Mouse (Mus musculus) monocyte, adult 5-6 weeks (primary cell): Measurements from ENCODE around the gene Neurl2. TPM values are rescaled to one million over a fixed set of nuclear protein-coding genes. Genes with fewer than 3 reads are reported as not detected.

ENCODE experiments used
- ATAC-seq: fragments of 153-309, 156-312 bp; replicated peaks from 2 replicates; pipeline ENCODE4 v1.8.0; 2017; ENCODE audit warnings: mild to moderate bottlenecking; ENCODE audit not compliant: low TSS enrichment, insufficient number of reproducible peaks, severe bottlenecking, poor library complexity, low FRiP score
- total RNA-seq: library from RNA; stranded (forward); fragments of 200-1000, 200-491, 200-594 nt; gene quantifications from 3 replicates; pipeline ENCODE4 v1.2.3, GENCODE M21; 2017

The Neurl2 gene
- total RNA-seq, 1 experiment from 2014 or later = 3.0 TPM

DNA sequence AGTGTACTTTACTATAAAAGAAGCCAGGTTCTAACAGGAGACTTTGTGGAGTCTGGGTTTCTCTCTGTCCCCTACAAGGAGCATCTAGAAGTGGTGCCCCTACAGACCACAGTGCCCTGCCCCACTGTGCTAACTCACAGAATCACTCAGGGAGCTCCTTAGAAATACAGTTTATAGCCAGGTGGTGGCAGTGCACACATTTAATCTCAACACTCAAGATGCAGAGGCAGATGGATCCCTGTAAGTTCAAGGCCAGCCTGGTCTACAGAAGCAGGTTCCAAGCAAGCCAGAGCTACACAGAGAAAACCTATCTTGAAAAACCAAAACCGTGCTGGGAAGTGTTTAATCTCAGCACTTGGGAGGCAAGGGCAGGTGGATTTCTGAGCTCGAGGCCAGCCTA is 39.5 kb downstream of the Neurl2 start:
- no peak for ATAC-seq

DNA sequence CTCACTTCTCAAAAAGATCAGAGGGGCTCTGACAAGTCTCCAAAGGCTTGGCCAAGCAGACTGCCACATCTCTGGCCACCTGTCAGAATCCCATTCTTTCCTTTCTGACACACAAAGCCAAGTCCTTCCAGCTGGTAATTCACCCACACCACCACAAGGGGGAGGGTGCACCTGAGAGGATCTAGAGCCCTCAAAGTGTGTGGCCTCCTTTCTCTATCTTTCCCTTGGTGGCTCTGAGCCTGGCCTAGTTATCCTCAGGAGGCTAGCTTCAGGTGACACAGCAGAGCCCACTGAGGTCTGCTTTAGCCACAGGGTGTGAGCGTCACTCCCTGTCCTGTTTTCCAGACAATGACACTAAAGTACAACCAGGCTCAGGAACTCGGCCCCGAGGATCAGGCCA is 40.0 kb downstream of the Neurl2 start:
- ATAC-seq = no peak

DNA sequence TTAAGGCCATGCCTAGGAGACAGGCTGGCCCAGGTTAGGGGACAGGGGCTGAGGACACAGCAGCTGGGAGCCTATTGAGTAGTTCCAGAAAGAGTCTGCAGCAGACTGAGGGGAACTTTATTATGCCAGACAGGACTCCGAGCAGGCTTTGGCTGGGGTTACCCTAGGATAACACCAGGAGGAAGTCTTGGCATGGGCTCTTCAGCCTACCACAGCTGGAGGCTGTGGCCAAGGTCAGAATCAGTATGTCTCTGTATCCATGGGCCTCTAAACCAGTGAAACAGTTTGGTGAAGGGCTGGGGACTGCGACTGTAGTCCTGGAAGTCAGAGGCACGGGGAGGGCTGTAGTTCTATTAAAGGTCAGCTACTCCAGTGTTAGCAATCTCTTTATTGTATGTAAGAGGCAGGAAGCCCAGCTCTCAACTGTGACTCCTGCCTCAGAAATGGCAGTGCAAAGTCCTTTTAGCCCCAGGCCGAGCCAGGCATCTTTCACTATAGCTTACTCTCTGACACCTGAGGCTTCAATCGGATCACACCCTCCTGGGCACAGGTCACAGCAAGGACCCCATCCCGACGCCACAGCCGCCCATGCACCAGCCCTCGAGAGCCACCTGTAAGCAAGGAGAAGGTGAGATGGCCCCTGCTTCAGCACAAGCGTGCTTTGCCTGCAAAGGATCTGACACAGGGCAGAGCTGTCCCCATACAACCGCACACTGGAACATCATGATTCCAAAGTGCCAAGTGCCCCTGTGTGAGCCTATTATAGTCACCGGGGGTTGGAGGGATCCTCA is 40.7 kb downstream of the Neurl2 start:
- ATAC-seq = no peak

DNA sequence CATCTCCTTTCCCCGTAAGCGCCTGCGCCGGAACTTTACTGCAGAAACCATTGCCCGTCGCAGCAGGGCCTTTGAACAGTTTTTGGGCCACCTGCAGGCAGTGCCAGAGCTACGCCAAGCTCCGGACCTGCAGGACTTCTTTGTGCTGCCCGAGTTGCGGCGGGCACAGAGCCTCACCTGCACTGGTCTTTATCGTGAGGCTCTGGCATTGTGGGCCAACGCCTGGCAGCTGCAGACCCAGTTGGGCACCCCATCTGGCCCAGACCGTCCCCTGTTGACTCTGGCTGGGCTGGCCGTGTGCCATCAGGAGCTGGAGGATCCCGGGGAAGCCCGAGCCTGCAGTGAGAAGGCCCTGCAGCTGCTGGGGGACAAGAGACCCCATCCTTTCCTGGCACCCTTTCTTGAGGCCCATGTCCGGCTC is 41.4 kb downstream of the Neurl2 start:
- no peak for ATAC-seq

DNA sequence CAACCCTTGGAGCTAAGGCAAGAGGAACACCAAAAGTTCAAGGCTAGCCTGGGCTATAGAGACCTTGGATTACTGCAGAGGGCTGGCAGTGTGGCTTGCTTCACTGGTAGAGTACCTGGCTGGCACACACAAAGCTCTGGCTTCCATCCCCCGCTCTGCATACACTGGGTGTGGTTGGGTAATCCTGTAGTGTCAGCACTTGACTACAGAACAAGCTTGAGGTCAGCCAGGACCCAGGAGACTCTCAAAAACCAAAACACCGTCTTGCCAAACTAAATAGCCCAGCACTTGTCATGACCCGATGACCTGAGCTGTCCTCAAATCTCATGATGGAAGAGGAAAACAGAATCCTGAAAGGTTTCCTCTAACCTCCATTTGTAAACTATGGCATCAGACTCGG is 42.8 kb downstream of the Neurl2 start:
- no peak for ATAC-seq

DNA sequence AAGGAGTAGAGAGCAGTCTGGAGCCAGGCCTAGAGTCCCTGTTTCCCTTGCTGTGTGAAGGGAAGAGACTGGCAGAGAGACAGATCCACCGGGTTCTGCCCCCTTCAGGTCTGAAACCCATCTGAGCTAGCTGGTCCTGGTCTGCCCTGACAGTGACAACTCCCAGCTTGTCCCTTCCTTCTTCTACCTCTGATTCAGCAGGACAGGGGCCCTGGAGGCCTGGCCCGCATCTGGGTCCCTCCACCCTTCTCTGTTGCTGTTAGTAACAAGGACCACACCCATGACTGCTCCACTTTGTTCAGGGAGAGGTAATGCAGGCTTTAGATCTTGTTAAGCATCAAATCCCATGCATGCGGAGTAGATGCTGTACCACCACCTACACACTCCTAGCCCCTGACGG is 44.8 kb downstream of the Neurl2 start:
- no peak for ATAC-seq

DNA sequence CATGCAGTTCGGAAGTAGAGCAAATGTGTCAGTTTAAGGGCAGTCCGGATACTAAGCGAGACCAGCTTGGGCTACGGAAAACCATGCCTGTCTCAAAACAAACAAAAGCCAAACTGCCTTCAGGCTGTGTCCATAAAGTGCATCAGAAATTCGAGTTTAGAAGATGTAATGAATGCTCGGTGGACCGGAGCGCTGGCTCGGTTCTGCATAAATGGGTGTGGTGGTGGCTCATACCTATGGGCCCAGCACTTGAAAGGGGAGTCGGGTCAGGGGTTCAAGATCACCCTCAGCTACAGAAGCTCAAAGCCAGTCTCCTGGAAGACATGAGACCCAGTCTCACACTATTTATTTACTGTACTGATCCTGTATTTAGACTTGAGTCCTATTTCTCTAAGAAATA is 45.5 kb downstream of the Neurl2 start:
- no peak for ATAC-seq

DNA sequence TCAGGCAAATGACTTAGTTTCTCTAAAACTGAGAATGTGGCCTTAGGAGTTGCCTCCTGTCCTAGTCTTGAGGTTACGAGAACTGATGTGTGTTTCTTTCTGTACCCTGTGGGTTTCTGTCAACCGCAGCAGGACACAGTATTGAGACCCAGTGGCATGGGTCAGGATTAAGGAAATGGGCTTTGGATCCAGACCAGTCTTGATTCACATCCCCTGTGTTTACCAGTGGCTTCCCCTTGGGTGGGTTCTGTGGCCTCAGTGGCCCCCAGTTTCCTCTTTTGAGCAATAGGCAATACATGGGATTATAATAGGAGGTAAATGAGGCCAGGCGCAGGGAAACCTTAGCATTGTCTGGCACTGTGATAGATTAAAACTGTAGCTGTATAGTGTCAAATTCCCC is 46.2 kb downstream of the Neurl2 start:
- peak; percentile 11; the same call in 1 of the 2 replicates for ATAC-seq

DNA sequence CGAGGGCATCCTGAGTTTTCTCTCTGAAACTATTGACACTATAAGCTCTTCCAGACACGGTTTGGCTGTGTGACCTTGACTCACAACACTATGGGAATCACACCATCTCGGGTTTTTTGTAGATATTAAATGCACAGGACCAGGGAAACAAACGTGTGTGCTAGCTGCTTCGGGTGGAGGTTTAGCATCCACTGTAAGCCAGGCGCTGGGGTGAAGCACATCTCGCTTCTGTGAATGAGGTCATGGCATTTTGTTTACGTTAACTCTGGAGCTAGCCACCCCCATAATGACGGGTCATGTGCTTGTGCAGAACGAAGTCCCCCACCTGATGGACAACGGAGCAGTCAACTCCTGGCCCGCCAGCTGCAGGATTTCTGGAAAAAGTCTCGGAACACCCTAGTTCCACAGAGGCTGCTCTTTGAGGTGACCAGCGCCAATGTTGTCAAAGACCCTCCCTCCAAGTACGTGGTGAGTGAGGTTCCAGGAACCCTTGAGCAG is 46.8 kb downstream of the Neurl2 start:
- no peak for ATAC-seq

DNA sequence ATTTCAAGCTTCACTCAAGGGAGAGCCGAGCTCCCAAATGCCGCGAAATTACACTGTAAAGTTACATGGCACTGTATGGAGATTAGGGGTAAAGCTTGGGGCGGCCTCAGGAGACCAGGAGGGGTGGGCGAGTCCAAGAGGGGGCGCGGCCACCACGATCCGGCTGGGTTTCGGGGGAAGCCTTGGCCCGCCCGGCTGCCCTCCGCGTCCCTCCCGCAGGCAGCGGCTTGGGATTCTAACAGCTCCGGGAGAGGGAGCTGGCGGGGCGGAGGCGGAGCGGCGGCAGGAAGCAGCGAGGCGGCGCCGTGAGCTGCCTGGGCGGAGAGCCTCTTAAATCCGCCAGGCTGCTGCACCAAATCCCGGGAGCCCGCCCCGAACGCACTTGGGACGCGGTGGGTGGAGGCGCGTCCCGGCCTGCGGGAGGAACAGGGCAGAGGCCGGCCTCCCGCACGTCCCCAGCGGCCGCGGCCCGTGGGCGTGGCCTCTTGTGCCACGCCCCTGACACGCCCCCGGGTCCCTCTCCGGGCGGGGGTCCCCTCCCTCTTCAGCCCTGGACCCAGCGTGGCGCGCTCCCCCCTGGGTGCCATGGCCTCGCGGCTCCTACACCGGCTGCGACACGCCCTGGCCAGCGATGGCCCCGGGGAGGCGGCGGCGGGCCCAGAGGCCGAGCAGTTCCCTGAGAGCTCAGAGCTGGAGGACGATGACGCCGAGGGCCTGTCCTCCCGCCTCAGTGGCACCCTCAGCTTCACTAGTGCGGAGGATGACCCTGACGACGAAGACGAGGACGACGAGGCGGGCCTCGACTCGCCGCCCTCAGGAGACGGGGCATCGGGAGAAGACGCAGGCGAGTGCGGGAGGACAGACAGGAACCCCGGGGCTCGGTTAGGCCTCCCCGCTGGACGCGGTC is 47.5 kb downstream of the Neurl2 start, which contains the start of gene Snx21:
Gene Snx21, plus strand, starts transcription at position 343 of the 907 bp plus-strand sequence.
- ATAC-seq = peak; percentile 27

DNA sequence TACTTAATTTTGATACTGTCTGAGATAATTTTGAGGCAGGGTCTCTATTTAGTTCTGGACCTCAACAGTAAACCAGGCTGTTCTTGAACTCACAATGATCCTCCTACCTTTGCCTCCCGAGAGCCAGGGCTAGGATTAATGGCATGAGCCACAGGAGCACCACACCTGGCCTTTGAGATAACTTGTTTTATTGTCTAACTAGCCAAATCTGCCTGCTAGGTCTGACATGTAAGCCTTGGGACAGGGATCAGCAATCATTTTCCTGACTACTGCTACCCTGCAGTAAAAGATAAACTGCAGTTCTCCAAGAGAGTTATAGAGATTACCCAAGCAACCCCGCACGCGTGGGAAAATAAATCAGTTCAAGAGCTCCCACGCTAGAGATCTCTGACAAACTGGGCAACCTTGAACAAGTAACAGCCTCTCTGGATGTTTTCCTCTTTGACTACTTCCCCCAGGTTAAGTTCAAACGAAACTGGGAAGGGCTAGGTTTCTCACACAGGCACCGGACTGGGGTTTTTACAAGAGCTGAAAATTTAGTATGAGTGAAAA is 48.3 kb downstream of the Neurl2 start:
- ATAC-seq = no peak

DNA sequence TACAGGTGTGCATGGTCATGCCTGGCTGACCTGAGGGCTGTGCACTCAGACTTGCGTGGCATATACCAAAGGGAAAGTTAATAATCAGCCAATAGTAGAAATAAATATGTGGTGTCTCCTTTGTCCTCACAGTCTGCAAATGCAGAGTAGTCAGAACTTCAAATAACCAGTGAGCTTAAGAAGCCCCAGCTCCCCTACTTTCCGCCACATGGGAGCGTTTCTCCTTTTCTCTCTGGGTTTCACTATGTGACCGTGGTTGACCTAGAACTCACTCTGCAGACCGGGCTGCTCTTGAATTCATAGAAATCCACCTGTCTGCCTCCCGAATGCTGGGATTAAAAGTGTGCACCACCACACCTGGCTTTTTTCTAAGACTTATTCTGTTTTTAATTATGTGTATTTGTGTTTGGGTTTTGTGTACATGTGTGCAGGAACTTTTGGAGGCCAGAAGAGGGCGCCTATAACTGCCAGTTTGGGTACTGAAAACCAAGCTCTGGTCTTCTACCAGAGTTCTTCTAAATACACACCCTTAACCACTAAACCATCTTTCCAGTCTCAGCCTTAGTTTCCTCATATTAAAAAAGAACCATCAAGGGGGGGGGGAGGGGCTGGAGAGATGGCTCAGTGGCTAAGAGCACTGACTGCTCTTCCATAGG is 49.2 kb downstream of the Neurl2 start:
- no peak for ATAC-seq

DNA sequence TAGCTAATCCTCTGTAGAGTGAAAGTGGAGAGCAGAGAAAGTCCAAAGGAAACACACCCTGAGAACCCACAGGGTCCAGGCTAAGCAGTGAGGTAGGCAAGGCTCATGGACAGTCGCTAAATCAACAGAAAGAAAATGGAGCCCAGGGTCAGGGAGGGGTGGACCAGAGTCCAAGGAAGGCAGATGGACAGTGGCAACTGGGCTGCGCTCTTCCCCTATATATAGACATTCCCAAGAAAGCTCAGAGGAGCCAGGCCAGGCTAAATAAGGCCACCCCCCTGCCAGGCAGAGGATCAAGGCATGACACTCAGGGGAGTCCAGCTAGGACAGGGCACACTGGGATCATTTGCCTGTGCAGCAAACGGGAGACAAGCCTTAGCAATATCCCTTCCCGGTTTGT is 51.4 kb downstream of the Neurl2 start:
- ATAC-seq = no peak

Other genes with a start within 250 kb of the Neurl2 start
- gene Wfdc6a, start 248.0 kb downstream of the Neurl2 start, total RNA-seq = 0.87 TPM in 1 of 3 replicates, not detected in the others
- not detected in 3 replicates for gene Eppin, start 239.9 kb downstream of the Neurl2 start, total RNA-seq
- not detected in 3 replicates for gene Wfdc6b, start 219.9 kb downstream of the Neurl2 start, total RNA-seq
- gene Wfdc8, start 219.8 kb downstream of the Neurl2 start, total RNA-seq = not detected in 3 replicates
- gene Wfdc16, start 194.7 kb downstream of the Neurl2 start, total RNA-seq = not detected in 3 replicates
- gene Wfdc10, start 177.4 kb downstream of the Neurl2 start, total RNA-seq = not detected in 3 replicates
- not detected in 3 replicates for gene Wfdc9, start 176.9 kb downstream of the Neurl2 start, total RNA-seq
- not detected in 3 replicates for gene Wfdc11, start 159.4 kb downstream of the Neurl2 start, total RNA-seq
- gene Wfdc13, start 148.3 kb downstream of the Neurl2 start, total RNA-seq = not detected in 3 replicates
- gene Spint4, start 135.0 kb downstream of the Neurl2 start, total RNA-seq = not detected in 3 replicates
- not detected in 3 replicates for gene Spint5, start 118.2 kb downstream of the Neurl2 start, total RNA-seq
- not detected in 3 replicates for gene Wfdc3, start 87.5 kb downstream of the Neurl2 start, total RNA-seq
- gene Dnttip1, start 87.5 kb downstream of the Neurl2 start, total RNA-seq = 18.2 to 23.6 TPM (median 20.1 TPM) in 3 replicates
- gene Ube2c, start 63.6 kb downstream of the Neurl2 start, total RNA-seq = 2.7 to 5.1 TPM (median 3.5 TPM) in 3 replicates
- not detected in 3 replicates for gene Tnnc2, start 53.5 kb downstream of the Neurl2 start, total RNA-seq
- gene Snx21, start 47.6 kb downstream of the Neurl2 start, total RNA-seq = 2.9 to 6.0 TPM (median 5.5 TPM) in 3 replicates
- gene Acot8, start 28.6 kb downstream of the Neurl2 start, total RNA-seq = 31.0 to 45.3 TPM (median 42.4 TPM) in 3 replicates
- 1.2 to 5.3 TPM (median 1.9 TPM) in 3 replicates for gene Zswim3, start 28.4 kb downstream of the Neurl2 start, total RNA-seq
- gene Zswim1, start 10.8 kb downstream of the Neurl2 start, total RNA-seq = 0.67 to 1.8 TPM (median 1.7 TPM) in 3 replicates
- not detected in 3 replicates for gene Spata25, start 4.9 kb downstream of the Neurl2 start, total RNA-seq
- gene Ctsa, start 583 bp downstream of the Neurl2 start, total RNA-seq = 283 to 459 TPM (median 330 TPM) in 3 replicates
- 37.3 to 58.3 TPM (median 46.8 TPM) in 3 replicates for gene Pltp, start 24.3 kb upstream of the Neurl2 start, total RNA-seq
- gene Pcif1, start 45.8 kb upstream of the Neurl2 start, total RNA-seq = 60.0 to 62.1 TPM (median 60.1 TPM) in 3 replicates
- gene Zfp335, start 78.3 kb upstream of the Neurl2 start, total RNA-seq = 9.1 to 21.0 TPM (median 12.5 TPM) in 3 replicates
- gene Mmp9, start 107.3 kb upstream of the Neurl2 start, total RNA-seq = 1.7 to 19.4 TPM (median 15.0 TPM) in 3 replicates
- 0.11 to 1.7 TPM (median 0.29 TPM) in 3 replicates for gene Slc12a5, start 127.3 kb upstream of the Neurl2 start, total RNA-seq
- gene Ncoa5, start 201.4 kb upstream of the Neurl2 start, total RNA-seq = 25.0 to 47.8 TPM (median 37.3 TPM) in 3 replicates
- gene Cd40, start 222.2 kb upstream of the Neurl2 start, total RNA-seq = 17.7 to 21.3 TPM (median 20.5 TPM) in 3 replicates